Comparison of ENCODE assay signal across 9 mouse cellular contexts in the genomic region with DNA sequence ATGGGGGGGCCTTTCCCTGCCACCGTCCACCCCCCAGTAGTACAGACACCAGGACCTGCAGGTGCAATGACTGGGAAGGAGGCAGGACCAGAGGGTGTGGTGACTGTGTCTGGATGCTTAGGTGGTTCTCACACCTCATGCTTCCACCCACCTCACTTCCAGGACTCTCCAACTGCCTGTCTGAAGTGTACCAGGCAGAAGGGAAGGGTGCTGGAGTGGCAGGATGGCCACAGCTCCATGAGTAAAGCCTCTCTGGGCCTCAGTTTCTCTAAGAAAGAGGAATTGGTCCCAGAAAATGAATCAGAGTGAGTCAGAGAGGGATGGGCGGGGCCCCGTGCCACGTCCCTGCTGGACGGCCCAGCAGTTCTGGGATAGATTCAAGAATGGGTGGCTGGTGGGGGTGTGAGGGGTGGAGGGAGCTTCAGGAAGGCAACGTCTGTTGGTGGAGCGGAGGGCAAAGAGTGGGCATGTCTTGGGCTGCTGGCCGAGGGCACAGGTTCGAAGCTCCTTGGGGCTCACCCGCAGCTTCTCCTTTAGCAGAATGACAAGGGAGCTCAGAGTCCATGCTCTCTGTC. TPM values are rescaled to one million over a fixed set of nuclear protein-coding genes. Genes with fewer than 3 reads are reported as not detected.
DNase-seq lines count a peak whose midpoint lies in the region; ATAC-seq lines count a peak whose summit lies in the region.
"Had no signal": no experiment of that assay in that cellular context is flagged by ENCODE, and none has a peak within 500 bp of the region (broad histone marks: within the 10 kb centered on the region; RNA-seq: fewer than 3 reads in every experiment).

No protein-coding gene starts in this region.

- no peaks in the 10 kb centered on the region for H3K27me3 ChIP-seq in forebrain, embryonic 11.5 days (ENCODE audit: control insufficient read depth, insufficient read depth, low read length)
- H3K27me3 ChIP-seq in limb, embryonic 13.5 days: no peaks in the 10 kb centered on the region

- no peaks in the 10 kb centered on the region; the same call in 1 of the 2 replicates for H3K36me3 ChIP-seq in forebrain, embryonic 11.5 days (ENCODE audit: control insufficient read depth, insufficient read depth, low read length)
- peaks cover 51% of the 10 kb centered on the region for H3K36me3 ChIP-seq in limb, embryonic 13.5 days

- H3K4me3 ChIP-seq in forebrain, embryonic 11.5 days (ENCODE audit: low read depth, low read length): peak overlapping the region; percentile 84
- H3K4me3 ChIP-seq in limb, embryonic 13.5 days: peak overlapping the region; percentile 83

- peak overlapping the region; percentile 94 for H3K9ac ChIP-seq in forebrain, embryonic 11.5 days (ENCODE audit: low read length)
- peak overlapping the region; percentile 95 for H3K9ac ChIP-seq in limb, embryonic 13.5 days

- no peaks in the 10 kb centered on the region for H3K9me3 ChIP-seq in forebrain, embryonic 11.5 days (ENCODE audit: control insufficient read depth, low read length)
- no peaks in the 10 kb centered on the region for H3K9me3 ChIP-seq in limb, embryonic 13.5 days

- WGBS in forebrain, embryonic 11.5 days: 63% methylated on average over 10 of the region's 10 CpGs
- WGBS in limb, embryonic 13.5 days: 63% methylated on average over 10 of the region's 10 CpGs

- H3K4me2 ChIP-seq in forebrain, embryonic 11.5 days (ENCODE audit: low read depth, low read length, severe bottlenecking): peak overlapping the region; percentile 98
- H3K4me2 ChIP-seq in limb, embryonic 13.5 days (replicated peaks): peak overlapping the region; percentile 77

- no peak for ATAC-seq in forebrain, embryonic 11.5 days (replicated peaks; ENCODE audit: low FRiP score)
- ATAC-seq in limb, embryonic 13.5 days (ENCODE audit: low FRiP score, low read depth): no peak

- H3K4me1 ChIP-seq in forebrain, embryonic 11.5 days (replicated peaks; ENCODE audit: control insufficient read depth, insufficient read depth, low read length): peaks cover 16% of the 10 kb centered on the region
- H3K4me1 ChIP-seq in limb, embryonic 13.5 days: peaks cover 42% of the 10 kb centered on the region

- peak; percentile 75 for DNase-seq in adrenal gland, adult 2 months
- no peak for DNase-seq in adrenal gland, adult 8-10 months
- peak; percentile 78 for DNase-seq in 3134 (ENCODE audit: extremely low read depth, insufficient read length, low spot score)
- DNase-seq in forebrain, embryonic 11.5 days (ENCODE audit: low spot score): peak; percentile 58
- no peak for DNase-seq in ovary, postnatal 14 days (ENCODE audit: low spot score)
- DNase-seq in cerebellum, adult 8-10 months: no peak
- DNase-seq in cerebellum, postnatal 14 days: no peak

- no peak overlapping the region for H3K27ac ChIP-seq in forebrain, embryonic 11.5 days (ENCODE audit: low read depth, low read length)
- H3K27ac ChIP-seq in limb, embryonic 13.5 days: peak overlapping the region; percentile 96; the same call in 1 of the 2 replicates

RNA-seq across cellular contexts. Expression of a gene that starts 2.0 kb away (rescaled TPM):
- 10 to 100 TPM; 26.6 to 49.7 TPM for total RNA-seq in adrenal gland, adult 2 months (2021)
- 36.6 and 51.5 TPM in 2 replicates for polyA plus RNA-seq in adrenal gland, adult 2 months (2012; rRNA removed)
- total RNA-seq in adrenal gland, adult 8-10 months (2022): 10 to 100 TPM; 39.3 to 64.2 (median 52.9) TPM
- polyA plus RNA-seq in forebrain, embryonic 11.5 days (2014; fragmentation: Nextera tagmentation; extraction: Ambion mirVana): 9.4 and 12.0 TPM in 2 replicates
- polyA plus RNA-seq in limb, embryonic 13.5 days (2015; fragmentation: Nextera tagmentation; extraction: Ambion mirVana): 18.9 and 19.3 TPM in 2 replicates

RNA-seq across cellular contexts. Expression of a gene that starts 16.2 kb away (rescaled TPM):
- not detected for total RNA-seq in adrenal gland, adult 2 months (2021)
- not detected in 2 replicates for polyA plus RNA-seq in adrenal gland, adult 2 months (2012; rRNA removed)
- under 1 TPM in 1 of 4 experiments, not detected in 3; 0.15 TPM for total RNA-seq in adrenal gland, adult 8-10 months (2022)
- polyA plus RNA-seq in forebrain, embryonic 11.5 days (2014; fragmentation: Nextera tagmentation; extraction: Ambion mirVana): 0.08 and 0.11 TPM in 2 replicates
- 12.5 and 13.3 TPM in 2 replicates for polyA plus RNA-seq in limb, embryonic 13.5 days (2015; fragmentation: Nextera tagmentation; extraction: Ambion mirVana)
- polyA plus RNA-seq: liver, adult 2 months had no signal

RNA-seq across cellular contexts. Expression of a gene that starts 31.1 kb away (rescaled TPM):
- total RNA-seq in adrenal gland, adult 2 months (2021): not detected
- 0.13 and 0.17 TPM in 2 replicates for polyA plus RNA-seq in adrenal gland, adult 2 months (2012; rRNA removed)
- under 1 TPM in 1 of 4 experiments, not detected in 3; 0.59 TPM for total RNA-seq in adrenal gland, adult 8-10 months (2022)
- polyA plus RNA-seq in forebrain, embryonic 11.5 days (2014; fragmentation: Nextera tagmentation; extraction: Ambion mirVana): 0.11 TPM in 1 of 2 replicates, not detected in the other
- 0.53 and 0.82 TPM in 2 replicates for polyA plus RNA-seq in limb, embryonic 13.5 days (2015; fragmentation: Nextera tagmentation; extraction: Ambion mirVana)
- total RNA-seq: liver, adult 2 months had no signal
- polyA plus RNA-seq: liver, adult 2 months had no signal

RNA-seq across cellular contexts. Expression of a gene that starts 42.2 kb away (rescaled TPM):
- 10 to 100 TPM; 54.2 to 83.7 TPM for total RNA-seq in adrenal gland, adult 2 months (2021)
- polyA plus RNA-seq in adrenal gland, adult 2 months (2012; rRNA removed): 24.9 and 25.0 TPM in 2 replicates
- 100 to 1,000 TPM in 2 of 4 experiments, 10 to 100 TPM in 2; 57.2 to 146 (median 91.1) TPM for total RNA-seq in adrenal gland, adult 8-10 months (2022)
- 61.6 and 67.5 TPM in 2 replicates for polyA plus RNA-seq in forebrain, embryonic 11.5 days (2014; fragmentation: Nextera tagmentation; extraction: Ambion mirVana)
- 82.4 and 84.1 TPM in 2 replicates for polyA plus RNA-seq in limb, embryonic 13.5 days (2015; fragmentation: Nextera tagmentation; extraction: Ambion mirVana)

RNA-seq across cellular contexts. Expression of a gene that starts 51.0 kb away (rescaled TPM):
- total RNA-seq in adrenal gland, adult 2 months (2021): 10 to 100 TPM; 45.8 to 47.7 TPM
- polyA plus RNA-seq in adrenal gland, adult 2 months (2012; rRNA removed): 18.6 and 20.3 TPM in 2 replicates
- 10 to 100 TPM; 32.9 to 48.3 (median 40.6) TPM for total RNA-seq in adrenal gland, adult 8-10 months (2022)
- 90.3 and 94.3 TPM in 2 replicates for polyA plus RNA-seq in forebrain, embryonic 11.5 days (2014; fragmentation: Nextera tagmentation; extraction: Ambion mirVana)
- 128 and 142 TPM in 2 replicates for polyA plus RNA-seq in limb, embryonic 13.5 days (2015; fragmentation: Nextera tagmentation; extraction: Ambion mirVana)

Comparison
In these comparisons a context has a peak if more than half of its experiments do, and no peak if none do; other contexts are left out.
1. DNase-seq: peak in adrenal gland, adult 2 months (single experiment), 3134 (single experiment) and forebrain, embryonic 11.5 days (single experiment); none in adrenal gland, adult 8-10 months (single experiment), ovary, postnatal 14 days (single experiment), cerebellum, adult 8-10 months (single experiment) and cerebellum, postnatal 14 days (0 of 2).
2. RNA of a gene that starts 16.2 kb away (polyA plus RNA-seq): 12.5 to 13.3 TPM in limb, embryonic 13.5 days; 0.08 to 0.11 TPM in forebrain, embryonic 11.5 days and not detected in adrenal gland, adult 2 months; every median in the first group is over 10 times any median in the second.